Mouse (Mus musculus): ENCODE measurements at regions not wholly inside any gene's neighbourhood (a gene's known extent, or its start where the extent isn't known, plus 50 kb on each side); places are given as distances from the start of the nearest gene placed in this dataset.
"Not testable (repeated sequence)": the region's sequence is repeated elsewhere in the genome, so short reads cannot be mapped to it uniquely, and the experiment has no call there.

DNA sequence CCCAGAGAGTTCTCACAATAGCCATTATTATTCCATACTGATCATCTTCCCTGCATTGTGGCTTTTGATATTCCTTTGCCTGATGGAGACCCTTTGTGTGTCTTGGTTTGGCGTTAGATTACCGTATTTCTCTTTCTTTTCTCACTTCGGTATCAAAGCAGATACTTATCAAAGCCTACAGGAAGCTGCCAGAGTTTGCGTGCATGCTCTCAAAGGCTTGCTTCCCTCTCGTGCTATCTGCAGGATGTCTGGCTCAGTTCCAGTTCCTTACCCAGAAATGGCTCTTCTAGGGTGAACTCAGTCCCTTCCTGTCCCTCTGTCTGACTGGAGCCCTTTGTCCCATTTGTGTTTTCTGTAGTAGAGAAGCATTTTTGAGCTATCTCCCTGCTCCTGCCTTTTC, 124.5 kb upstream of the Stt3b start:
- Histone ChIP-seq H3K4me1 (replicated peaks) (no peaks in the 10 kb centered on the region), H3K27ac (replicated peaks) (no peak overlapping the region), H3K9ac (no peak overlapping the region), H3K9me3 (no peaks in the 10 kb centered on the region), H3K27me3 (no peaks in the 10 kb centered on the region), H3K4me3 (no peak overlapping the region), H3K4me2 (no peak overlapping the region), H3K36me3 (no peaks in the 10 kb centered on the region)
- ATAC-seq (ENCODE audit: low FRiP score, low read depth), result no peak
- WGBS, result 27% methylated on average over 5 of the region's 5 CpGs

DNA sequence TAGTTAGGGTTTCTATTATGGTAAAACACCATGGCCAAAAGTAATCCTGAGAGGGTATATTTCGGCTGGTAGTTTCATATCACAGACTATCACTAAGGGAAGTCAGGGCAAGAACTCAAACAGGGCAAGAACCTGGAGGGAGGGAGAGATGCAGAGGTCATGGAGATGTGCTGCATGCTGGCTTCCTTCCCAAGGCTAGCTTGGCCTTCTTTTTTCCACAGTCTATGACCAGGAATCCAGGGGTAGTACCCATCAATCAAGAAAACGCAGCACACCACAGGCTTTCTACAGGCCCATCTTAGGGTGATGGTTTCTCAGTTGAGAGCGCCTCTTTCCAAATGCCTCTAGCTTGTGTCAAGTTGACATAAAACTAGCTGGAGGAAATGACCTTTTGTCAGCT, 126.1 kb upstream of the Stt3b start:
- no peak for ATAC-seq (ENCODE audit: low FRiP score, low read depth)
- Histone ChIP-seq H3K4me2 (no peak overlapping the region), H3K9me3 (no peaks in the 10 kb centered on the region), H3K4me3 (no peak overlapping the region), H3K4me1 (replicated peaks) (no peaks in the 10 kb centered on the region), H3K27me3 (no peaks in the 10 kb centered on the region), H3K27ac (replicated peaks) (no peak overlapping the region), H3K9ac (no peak overlapping the region), H3K36me3 (no peaks in the 10 kb centered on the region)
- WGBS, result 91% methylated on average over 3 of the region's 3 CpGs

- not testable (repeated sequence) for H3K4me2 ChIP-seq; H3K36me3 ChIP-seq; H3K4me1 ChIP-seq (replicated peaks); H3K27me3 ChIP-seq; H3K4me3 ChIP-seq; ATAC-seq (ENCODE audit: low FRiP score, low read depth); H3K9me3 ChIP-seq; H3K9ac ChIP-seq; H3K27ac ChIP-seq (replicated peaks)
- 95% methylated on average over 22 of the region's 22 CpGs for WGBS
Measured at GRCm38 (mm10) chr9:115438234-115438633, 128.0 kb upstream of the Stt3b start.

DNA sequence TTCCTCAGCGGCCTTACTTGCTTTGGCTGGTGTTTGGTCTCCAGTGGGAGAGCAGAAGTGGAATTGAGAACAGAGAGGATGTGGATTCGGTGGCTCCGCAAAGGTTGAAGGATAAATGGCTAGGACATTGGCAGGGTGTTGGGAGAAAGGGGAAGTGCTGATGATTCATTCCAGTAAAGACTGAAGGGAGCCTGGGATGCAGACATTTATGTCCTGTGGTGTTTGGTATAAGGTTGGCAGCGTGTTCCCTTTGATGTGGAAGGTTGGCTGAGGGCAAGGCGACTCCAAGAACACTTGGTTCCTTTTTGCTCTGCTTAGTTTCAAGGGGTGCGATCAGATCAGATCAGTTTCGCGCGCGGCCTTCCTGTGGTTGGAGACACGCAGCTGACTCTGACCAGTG, 136.5 kb upstream of the Stt3b start:
- Histone ChIP-seq H3K27ac (replicated peaks) (no peak overlapping the region), H3K27me3 (no peaks in the 10 kb centered on the region), H3K9ac (no peak overlapping the region), H3K36me3 (no peaks in the 10 kb centered on the region), H3K4me2 (no peak overlapping the region), H3K4me1 (replicated peaks) (no peaks in the 10 kb centered on the region), H3K9me3 (no peaks in the 10 kb centered on the region), H3K4me3 (no peak overlapping the region)
- WGBS, result 86% methylated on average over 11 of the region's 11 CpGs
- ATAC-seq (ENCODE audit: low FRiP score, low read depth), result no peak

DNA sequence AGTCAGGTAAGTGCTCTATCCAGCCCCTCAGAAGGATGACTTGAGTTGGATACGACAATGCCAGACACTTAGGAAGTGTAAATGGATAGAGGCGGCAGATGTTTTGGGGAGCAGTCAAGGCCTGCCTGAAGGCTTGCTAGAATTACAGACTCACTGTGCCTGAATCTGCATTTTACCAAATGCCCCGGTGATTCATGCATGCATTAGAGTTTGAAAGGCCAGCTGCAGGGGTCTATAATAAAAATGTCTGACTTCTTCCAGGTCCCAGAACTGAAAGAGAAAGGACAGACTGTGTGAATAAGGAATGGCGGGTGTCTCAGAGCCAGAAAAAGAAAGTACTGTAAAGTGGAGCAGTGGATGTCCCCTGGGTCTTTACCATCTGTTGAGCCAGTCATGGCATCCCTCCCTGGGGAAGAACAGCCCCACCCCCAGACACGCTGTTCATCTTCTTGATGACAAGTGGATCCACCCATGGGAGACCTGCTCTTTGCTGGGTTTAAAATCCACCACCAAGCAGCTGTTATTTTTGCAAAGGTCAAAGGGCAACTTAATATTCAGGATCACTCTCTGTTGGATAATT, 140.6 kb upstream of the Stt3b start:
- WGBS, result 56% methylated on average over 5 of the region's 5 CpGs
- H3K36me3 ChIP-seq, result no peaks in the 10 kb centered on the region
- H3K27ac ChIP-seq (replicated peaks), result no peak overlapping the region
- no peak overlapping the region for H3K4me2 ChIP-seq
- no peaks in the 10 kb centered on the region for H3K27me3 ChIP-seq
- H3K9me3 ChIP-seq, result no peaks in the 10 kb centered on the region
- no peak for ATAC-seq (ENCODE audit: low FRiP score, low read depth)
- H3K4me3 ChIP-seq, result no peak overlapping the region
- H3K4me1 ChIP-seq (replicated peaks), result no peaks in the 10 kb centered on the region
- H3K9ac ChIP-seq, result no peak overlapping the region

- 0 out of 2 replicates have a peak, but pooled peaks cover 2% of the 10 kb centered on the region for H3K4me1 ChIP-seq (replicated peaks)
- ATAC-seq (ENCODE audit: low FRiP score, low read depth), result no peak
- H3K4me3 ChIP-seq, result no peak overlapping the region
- 70% methylated on average over 7 of the region's 7 CpGs for WGBS
- no peak overlapping the region for H3K9ac ChIP-seq
- no peaks in the 10 kb centered on the region for H3K27me3 ChIP-seq
- H3K27ac ChIP-seq (replicated peaks), result no peak overlapping the region
- no peaks in the 10 kb centered on the region for H3K36me3 ChIP-seq
- no peaks in the 10 kb centered on the region for H3K9me3 ChIP-seq
- H3K4me2 ChIP-seq, result no peak overlapping the region
Measured at GRCm38 (mm10) chr9:115454771-115455170, 144.6 kb upstream of the Stt3b start.

- no peaks in the 10 kb centered on the region for H3K27me3 ChIP-seq
- no peak overlapping the region for H3K27ac ChIP-seq (replicated peaks)
- H3K9me3 ChIP-seq, result no peaks in the 10 kb centered on the region
- no peaks in the 10 kb centered on the region for H3K36me3 ChIP-seq
- no peak overlapping the region for H3K4me3 ChIP-seq
- 46% methylated on average over 3 of the region's 3 CpGs for WGBS
- ATAC-seq (ENCODE audit: low FRiP score, low read depth), result no peak
- H3K4me1 ChIP-seq (replicated peaks), result 0 out of 2 replicates have a peak, but pooled peaks cover 2% of the 10 kb centered on the region
- H3K9ac ChIP-seq, result no peak overlapping the region
- H3K4me2 ChIP-seq, result no peak overlapping the region
Measured at GRCm38 (mm10) chr9:115456121-115456520, 145.9 kb upstream of the Stt3b start.

DNA sequence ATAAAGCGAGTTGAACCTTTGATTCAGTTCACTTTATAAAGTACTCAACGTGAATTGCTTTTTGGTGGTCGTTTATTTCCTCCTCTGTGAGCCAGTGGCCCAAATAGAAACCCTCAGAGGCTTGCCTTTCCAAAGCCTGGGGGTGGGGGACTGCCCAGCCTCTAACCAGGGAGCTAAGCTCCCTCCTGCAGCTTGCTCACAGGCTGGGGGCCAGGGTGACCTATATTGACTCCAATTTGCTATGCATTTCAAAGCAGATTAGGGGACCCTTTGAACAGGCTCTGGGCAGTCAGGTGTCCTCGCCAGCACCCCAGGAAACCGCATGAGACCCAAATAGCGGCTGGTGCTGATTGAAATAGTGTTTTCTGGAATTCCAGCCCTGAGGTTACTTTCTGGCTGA, 146.4 kb upstream of the Stt3b start:
- Histone ChIP-seq H3K4me2 (no peak overlapping the region), H3K9ac (no peak overlapping the region), H3K36me3 (no peaks in the 10 kb centered on the region), H3K27ac (replicated peaks) (no peak overlapping the region), H3K9me3 (no peaks in the 10 kb centered on the region), H3K4me1 (replicated peaks) (0 out of 2 replicates have a peak, but pooled peaks cover 2% of the 10 kb centered on the region), H3K27me3 (no peaks in the 10 kb centered on the region), H3K4me3 (no peak overlapping the region)
- WGBS, result 21% methylated on average over 6 of the region's 6 CpGs
- no peak for ATAC-seq (ENCODE audit: low FRiP score, low read depth)

DNA sequence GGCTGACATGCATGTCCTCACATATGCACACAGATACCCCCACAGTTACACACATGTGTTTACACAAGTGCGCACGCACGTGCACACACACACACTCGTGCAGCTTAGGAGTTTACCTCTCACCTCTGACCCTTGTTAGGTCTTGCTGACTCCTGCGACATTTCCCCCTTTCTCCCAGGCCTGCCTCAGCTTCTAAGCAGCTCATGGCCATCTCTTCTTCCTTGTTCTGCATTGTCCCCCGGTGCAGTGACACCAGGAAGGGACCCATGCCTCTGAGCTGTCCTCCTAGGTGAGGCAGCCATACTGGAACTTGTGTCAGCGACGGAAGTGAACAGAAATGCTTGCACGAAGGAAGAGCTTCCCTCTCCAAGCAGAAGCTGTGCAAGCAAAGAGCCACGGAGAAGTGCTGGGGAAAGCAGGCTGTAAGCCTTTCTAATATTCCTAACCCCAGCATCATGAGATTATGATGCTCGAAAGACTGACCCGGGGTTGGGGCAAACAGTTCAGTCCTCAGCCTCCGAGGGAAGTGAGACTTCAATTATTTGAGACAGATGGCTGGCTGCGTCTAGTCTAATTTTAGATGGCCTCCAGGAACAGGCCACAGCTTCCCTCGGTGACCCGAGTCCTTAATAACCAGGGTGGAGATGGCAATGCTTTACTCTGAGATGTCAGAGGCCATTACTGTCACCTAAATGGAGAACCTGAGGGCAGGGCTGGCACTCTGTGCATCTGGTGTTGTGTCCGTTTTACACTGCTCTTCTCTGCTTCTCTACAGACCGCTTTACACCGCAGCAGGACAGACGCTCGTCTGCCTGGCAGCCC, 147.9 kb upstream of the Stt3b start:
- no peaks in the 10 kb centered on the region for H3K36me3 ChIP-seq
- no peaks in the 10 kb centered on the region for H3K9me3 ChIP-seq
- 0 out of 2 replicates have a peak, but pooled peaks cover 2% of the 10 kb centered on the region for H3K4me1 ChIP-seq (replicated peaks)
- H3K27ac ChIP-seq (replicated peaks), result no peak overlapping the region
- H3K4me2 ChIP-seq, result no peak overlapping the region
- ATAC-seq (ENCODE audit: low FRiP score, low read depth), result no peak
- 72% methylated on average over 21 of the region's 21 CpGs for WGBS
- no peak overlapping the region for H3K9ac ChIP-seq
- no peak overlapping the region for H3K4me3 ChIP-seq
- no peaks in the 10 kb centered on the region for H3K27me3 ChIP-seq

- H3K27me3 ChIP-seq; H3K36me3 ChIP-seq; H3K9ac ChIP-seq; H3K27ac ChIP-seq (replicated peaks); H3K9me3 ChIP-seq; H3K4me1 ChIP-seq (replicated peaks); H3K4me3 ChIP-seq; ATAC-seq (ENCODE audit: low FRiP score, low read depth); H3K4me2 ChIP-seq: not testable (repeated sequence)
- 94% methylated on average over 6 of the region's 6 CpGs for WGBS
Measured at GRCm38 (mm10) chr9:115459075-115459474, 148.9 kb upstream of the Stt3b start.

DNA sequence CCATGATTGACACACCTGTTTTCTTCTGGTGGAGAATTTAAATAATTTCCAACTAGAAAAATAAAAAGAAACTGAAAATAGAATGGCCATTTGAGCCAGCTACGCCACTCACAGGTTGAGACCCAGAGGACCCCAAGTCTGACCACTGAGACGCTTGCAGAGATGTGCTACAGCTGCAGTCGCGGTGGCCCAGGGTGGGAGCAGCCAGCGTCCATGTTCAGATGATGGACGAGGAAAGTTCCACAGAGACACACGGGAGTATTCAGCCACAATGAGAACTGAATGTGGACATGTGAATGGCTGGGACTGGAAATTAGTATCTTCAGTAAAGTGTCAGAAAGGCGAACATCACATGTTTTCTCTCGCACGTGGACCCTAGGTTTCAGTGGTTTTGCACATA, 155.1 kb upstream of the Stt3b start:
- no peaks in the 10 kb centered on the region for H3K36me3 ChIP-seq
- no peak for ATAC-seq (ENCODE audit: low FRiP score, low read depth)
- H3K27ac ChIP-seq (replicated peaks), result no peak overlapping the region
- no peaks in the 10 kb centered on the region for H3K27me3 ChIP-seq
- no peaks in the 10 kb centered on the region for H3K4me1 ChIP-seq (replicated peaks)
- no peak overlapping the region for H3K9ac ChIP-seq
- WGBS, result 88% methylated on average over 10 of the region's 10 CpGs
- no peak overlapping the region for H3K4me3 ChIP-seq
- no peaks in the 10 kb centered on the region for H3K9me3 ChIP-seq
- H3K4me2 ChIP-seq, result no peak overlapping the region

DNA sequence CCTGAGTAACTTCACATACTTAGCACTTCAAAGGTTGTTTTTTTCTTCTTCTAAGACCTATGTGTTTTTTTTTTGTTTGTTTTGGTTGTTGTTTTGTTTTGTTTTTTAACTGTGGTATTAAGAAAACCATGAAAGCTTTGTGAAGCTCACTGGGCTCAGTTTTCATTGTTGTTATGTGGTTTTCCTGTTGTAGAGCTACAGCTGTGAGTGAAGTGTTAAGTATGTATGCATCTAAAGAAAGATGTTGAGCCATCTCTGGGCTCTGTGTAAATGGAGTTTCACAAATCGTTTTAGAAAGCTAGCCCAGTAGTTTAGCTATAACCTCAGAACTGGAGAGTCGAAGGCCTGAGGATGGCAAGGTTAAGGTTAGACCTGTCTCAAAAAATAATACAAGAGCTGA, 158.4 kb upstream of the Stt3b start:
- 91% methylated on average over 2 of the region's 2 CpGs for WGBS
- Histone ChIP-seq H3K4me3 (no peak overlapping the region), H3K27ac (replicated peaks) (no peak overlapping the region), H3K4me1 (replicated peaks) (no peaks in the 10 kb centered on the region), H3K9me3 (no peaks in the 10 kb centered on the region), H3K36me3 (no peaks in the 10 kb centered on the region), H3K27me3 (no peaks in the 10 kb centered on the region), H3K9ac (no peak overlapping the region), H3K4me2 (no peak overlapping the region)
- ATAC-seq (ENCODE audit: low FRiP score, low read depth), result no peak

DNA sequence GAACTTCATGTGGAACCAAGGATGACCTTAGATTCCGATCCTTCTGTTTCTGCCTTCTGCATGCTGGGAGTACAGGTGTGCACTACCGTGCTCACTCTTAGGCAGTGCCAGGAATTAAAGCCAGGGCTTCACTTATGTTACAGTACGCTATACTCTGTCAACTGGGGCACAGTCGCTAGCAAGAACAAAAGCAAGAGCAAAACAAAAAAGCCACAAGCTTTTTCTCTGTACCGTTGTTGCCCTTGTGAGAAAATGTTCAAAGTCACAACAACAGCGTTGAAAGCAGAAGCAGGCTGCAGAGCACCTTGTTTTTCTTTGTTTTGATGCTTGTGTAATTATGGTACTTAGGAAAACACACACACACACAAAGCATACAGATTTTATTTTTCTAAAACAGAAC, 161.4 kb upstream of the Stt3b start:
- H3K27me3 ChIP-seq, result no peaks in the 10 kb centered on the region
- H3K9ac ChIP-seq, result no peak overlapping the region
- no peak overlapping the region for H3K4me3 ChIP-seq
- H3K9me3 ChIP-seq, result no peaks in the 10 kb centered on the region
- H3K4me1 ChIP-seq (replicated peaks), result no peaks in the 10 kb centered on the region
- WGBS, result 79% methylated on average over 6 of the region's 6 CpGs
- no peak overlapping the region for H3K4me2 ChIP-seq
- no peak overlapping the region for H3K27ac ChIP-seq (replicated peaks)
- no peaks in the 10 kb centered on the region for H3K36me3 ChIP-seq
- no peak for ATAC-seq (ENCODE audit: low FRiP score, low read depth)

Measured in hindbrain, embryonic 15.5 days (tissue).